Mouse (Mus musculus) MN1 (cell line): ENCODE results near the gene Rbfox1.

Experiments
- DNase-seq: peaks from one replicate; pipeline ENCODE4 v3.0.0-alpha.2; 2016; ENCODE audit warnings: low spot score

Rbfox1 gene

GRCm38 (mm10) chr16:6704847-6705246, 819.7 kb downstream of the Rbfox1 start:
- DNase-seq, result no peak

DNA sequence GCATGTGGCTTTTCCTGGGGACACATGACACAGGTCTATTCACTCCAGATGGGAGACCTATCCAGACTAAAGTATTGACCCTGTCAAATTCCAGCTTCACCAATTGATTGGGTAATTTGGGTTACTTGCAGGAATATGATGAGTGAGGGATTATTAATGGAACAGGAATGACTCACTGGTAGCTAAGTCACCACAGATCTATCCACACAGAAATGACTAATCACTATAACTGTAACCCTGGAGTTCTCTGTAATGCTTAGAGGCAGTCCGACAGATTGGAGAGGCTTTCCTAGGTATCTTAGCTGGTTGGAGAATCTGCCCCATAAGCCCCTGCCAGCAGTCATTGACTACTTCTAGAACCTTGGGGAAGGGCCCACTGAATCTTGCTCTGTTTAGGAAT, 827.2 kb downstream of the Rbfox1 start:
- no peak for DNase-seq

GRCm38 (mm10) chr16:6715245-6715644, 830.1 kb downstream of the Rbfox1 start:
- DNase-seq, result no peak

- DNase-seq, result peak; percentile 42
Observed at GRCm38 (mm10) chr16:6716214-6716911, 831.2 kb downstream of the Rbfox1 start.

- DNase-seq, result no peak
Observed at GRCm38 (mm10) chr16:6719027-6719426, 833.9 kb downstream of the Rbfox1 start.

DNA sequence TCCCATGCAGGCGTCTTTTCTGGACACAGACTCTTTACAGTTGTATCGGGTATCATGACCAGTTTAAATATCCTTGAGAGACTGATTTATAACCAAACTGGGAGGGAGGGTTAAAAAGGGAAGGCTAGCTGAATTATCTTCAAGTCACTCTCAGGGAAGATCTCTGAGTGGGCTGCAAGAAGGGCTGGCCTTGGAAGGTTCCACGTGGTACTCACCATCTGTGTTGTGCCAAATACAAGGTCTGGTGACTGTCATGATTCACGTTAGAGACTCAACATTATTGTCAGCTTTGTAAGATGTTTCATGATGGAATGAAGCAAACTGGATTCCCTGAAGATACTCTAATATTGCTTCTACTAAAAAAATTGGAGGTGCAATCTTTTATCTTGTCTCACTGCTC, 847.5 kb downstream of the Rbfox1 start:
- DNase-seq, result no peak

GRCm38 (mm10) chr16:6733427-6733826, 848.3 kb downstream of the Rbfox1 start:
- DNase-seq, result no peak

DNA sequence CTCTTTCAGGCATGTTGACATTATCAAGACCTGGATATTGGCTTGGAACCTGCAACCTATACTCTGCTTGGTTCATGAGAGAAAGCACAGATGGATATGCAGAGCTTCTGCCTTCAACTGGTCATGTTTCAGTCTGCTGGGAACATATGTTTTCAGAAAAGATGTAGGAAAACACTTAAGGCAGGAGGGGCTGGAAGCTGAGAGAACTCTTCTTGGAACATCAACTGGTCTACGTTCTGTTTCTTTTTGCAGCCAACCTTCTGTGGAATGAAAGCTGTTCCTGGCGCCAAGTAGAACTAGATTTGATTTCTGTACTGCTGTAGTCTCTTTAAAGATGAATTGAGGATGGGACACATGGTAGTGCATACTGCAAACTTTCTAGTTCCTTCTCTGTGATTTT, 851.4 kb downstream of the Rbfox1 start:
- no peak for DNase-seq

DNA sequence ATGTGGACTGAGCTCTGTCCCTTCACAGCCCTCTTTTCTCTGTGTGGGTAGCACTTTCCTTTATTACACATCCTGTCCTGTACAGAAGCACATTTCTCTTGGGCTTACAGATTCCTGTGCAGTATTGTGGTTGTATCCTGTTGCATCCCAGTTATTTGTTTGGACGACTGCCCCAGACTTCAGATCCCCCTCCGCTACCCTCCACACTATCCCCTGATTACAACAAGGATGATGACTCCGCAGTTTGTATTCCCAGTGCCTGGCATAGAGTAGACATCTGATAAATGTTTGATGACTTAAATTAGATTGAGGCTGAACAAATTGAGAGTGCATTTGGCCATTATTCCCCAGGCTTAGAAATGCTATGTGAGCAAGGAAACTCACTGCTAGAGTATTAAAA, 851.8 kb downstream of the Rbfox1 start:
- DNase-seq, result no peak

DNA sequence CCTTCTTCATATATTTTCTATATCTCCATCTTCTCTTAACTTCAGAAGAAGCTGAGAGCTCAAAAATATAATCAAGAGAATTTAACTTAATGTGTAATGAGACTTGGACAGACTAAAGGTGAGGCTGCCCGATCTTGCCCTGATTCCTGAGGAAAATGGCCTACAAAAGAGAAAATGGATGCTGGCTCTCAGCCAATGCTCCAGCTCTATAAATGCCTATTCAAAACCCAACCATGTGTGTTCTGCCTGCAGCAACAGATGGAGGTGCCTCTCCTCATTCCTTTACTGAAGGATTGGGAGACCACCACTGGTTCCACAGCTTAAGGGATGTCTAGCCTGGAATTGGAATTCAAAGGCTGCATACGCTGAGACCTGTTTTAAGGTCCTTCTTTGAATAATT, 861.0 kb downstream of the Rbfox1 start:
- DNase-seq, result no peak

- DNase-seq, result no peak
Observed at GRCm38 (mm10) chr16:6750491-6750890, 865.3 kb downstream of the Rbfox1 start.

DNA sequence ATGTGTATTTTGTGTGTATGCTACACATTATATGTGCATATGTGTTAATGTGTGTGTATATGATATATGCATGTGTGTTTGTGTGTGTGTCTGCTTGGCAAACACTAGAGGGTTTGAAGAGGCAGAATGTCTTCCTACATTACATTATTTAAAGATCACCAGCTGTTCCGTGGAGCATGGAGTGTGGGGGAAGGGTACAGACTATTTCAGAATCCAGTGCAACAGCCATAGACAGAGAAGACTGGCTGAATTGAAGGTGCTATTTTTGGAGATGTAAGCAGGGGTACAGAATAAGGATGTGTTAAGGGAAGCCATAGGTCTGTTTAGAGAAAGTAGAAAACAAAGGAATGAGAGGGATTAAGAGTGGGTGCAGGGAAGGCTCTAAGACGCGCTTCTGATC, 869.7 kb downstream of the Rbfox1 start:
- no peak for DNase-seq

GRCm38 (mm10) chr16:6769495-6770237, 884.5 kb downstream of the Rbfox1 start:
- peak; percentile 56 for DNase-seq

- no peak for DNase-seq
Observed at GRCm38 (mm10) chr16:6777506-6778185, 892.5 kb downstream of the Rbfox1 start.

DNA sequence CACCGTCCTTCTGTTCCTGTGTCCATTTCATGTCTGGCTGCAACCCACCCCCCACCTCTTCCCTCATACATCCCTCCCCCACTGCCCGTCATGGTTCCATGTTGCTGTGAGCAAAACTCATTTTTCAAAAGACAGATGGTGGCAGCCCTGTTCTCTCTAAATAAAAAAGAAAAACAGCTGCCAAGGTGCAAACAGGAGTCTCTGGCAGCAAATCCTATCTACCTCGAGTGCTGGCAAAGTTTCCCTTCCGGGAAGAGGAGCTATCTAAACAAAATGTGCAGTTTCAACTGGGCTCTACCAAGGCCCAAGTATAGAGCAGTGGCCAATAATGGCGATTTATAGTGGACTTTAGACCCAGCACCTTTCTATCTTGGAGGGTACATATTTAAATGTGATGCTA, 899.0 kb downstream of the Rbfox1 start:
- DNase-seq, result no peak

DNA sequence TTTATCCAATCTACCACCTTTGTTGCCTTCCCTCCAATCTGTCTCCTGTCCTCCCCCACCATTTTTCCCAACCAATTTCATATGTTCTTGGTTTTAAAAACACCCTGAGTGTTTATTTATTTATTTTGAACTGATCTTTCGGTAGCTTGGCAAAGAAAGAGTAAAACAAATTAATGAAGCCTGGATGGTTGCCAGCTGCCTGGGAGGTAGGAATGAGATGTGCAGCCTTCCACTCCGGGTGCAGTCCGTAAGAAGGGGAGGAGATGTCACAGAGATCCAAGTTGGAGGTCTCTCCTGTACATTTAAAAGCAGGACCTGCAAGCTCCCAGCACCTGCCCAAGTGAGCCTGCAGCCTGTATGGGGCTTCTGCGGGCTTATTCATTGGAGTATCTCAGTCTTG, 899.9 kb downstream of the Rbfox1 start:
- DNase-seq, result no peak

DNA sequence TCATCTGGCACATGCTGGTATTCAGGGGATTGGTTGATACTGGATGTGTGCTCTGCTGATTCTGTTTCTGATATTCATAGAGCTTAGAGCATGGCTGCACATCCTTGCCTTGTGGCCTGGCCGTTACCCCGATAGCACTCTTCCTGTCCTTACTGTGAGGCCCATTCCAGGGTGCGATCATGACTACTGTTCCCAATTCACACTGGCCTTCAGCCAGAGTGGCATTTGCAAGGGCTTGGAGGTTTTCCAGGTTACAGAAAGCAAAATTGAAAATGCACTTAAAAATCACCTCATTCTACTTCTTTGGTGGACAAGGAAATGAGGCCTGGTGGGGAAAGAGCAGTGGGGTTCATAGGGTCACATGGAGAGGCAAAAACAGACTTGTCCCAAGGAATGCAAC, 906.1 kb downstream of the Rbfox1 start:
- DNase-seq, result no peak

DNA sequence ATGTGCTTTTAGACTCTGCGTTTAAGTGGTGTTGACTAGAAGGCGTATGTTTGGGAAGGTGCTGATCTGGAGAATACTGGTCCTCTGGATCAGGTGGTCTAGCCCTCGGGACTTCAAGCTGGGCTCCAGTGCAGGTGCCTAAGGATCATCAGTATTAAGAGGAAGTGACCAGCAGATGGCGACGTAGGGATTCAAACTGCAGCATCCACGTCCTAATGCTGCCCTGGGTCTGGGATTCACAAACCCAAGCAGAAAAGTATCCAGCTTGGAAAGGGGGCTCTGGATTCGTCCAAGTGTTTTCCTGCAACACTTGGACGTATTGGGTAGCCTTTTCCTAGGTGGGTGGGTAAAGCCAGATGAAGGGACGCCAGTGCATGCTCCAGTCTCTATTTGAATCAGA, 906.5 kb downstream of the Rbfox1 start:
- DNase-seq, result peak; percentile 52

GRCm38 (mm10) chr16:6806246-6806645, 921.1 kb downstream of the Rbfox1 start:
- no peak for DNase-seq

GRCm38 (mm10) chr16:6807835-6808234, 922.7 kb downstream of the Rbfox1 start:
- no peak for DNase-seq

- no peak for DNase-seq
Observed at GRCm38 (mm10) chr16:6813871-6814270, 928.7 kb downstream of the Rbfox1 start.

GRCm38 (mm10) chr16:6821741-6822140, 936.6 kb downstream of the Rbfox1 start:
- DNase-seq, result no peak

- no peak for DNase-seq
Observed at GRCm38 (mm10) chr16:6829892-6830524, 944.9 kb downstream of the Rbfox1 start.
